Mouse (Mus musculus) heart, embryonic 16.5 days (tissue): ENCODE results near the gene Tulp2. TPM values are rescaled to one million over a fixed set of nuclear protein-coding genes. Genes with fewer than 3 reads are reported as not detected.
"Not testable (repeated sequence)": the region's sequence is repeated elsewhere in the genome, so short reads cannot be mapped to it uniquely, and the experiment has no call there.

Experiments
- ATAC-seq: fragments of 200-750 bp; cut with Nextera tagmentation; replicated peaks from 2 replicates; pipeline ENCODE4 v1.8.0; 2017; ENCODE audit warnings: moderate number of reproducible peaks; ENCODE audit not compliant: insufficient read depth, low FRiP score; ENCODE audit errors: extremely low read depth
- H3K27ac ChIP-seq: fragments of 300-500 bp; sonication (generic); 2 replicates; pipeline ENCODE4 v1.5.1; 2014; ENCODE audit warnings: mild to moderate bottlenecking, low read length, control low read depth, moderate library complexity
- H3K27me3 ChIP-seq: fragments of 300-500 bp; sonication (generic); 2 replicates; pipeline ENCODE4 v1.6.1; 2014; ENCODE audit warnings: low read length, mixed read lengths; ENCODE audit not compliant: control insufficient read depth, insufficient read depth
- H3K36me3 ChIP-seq: fragments of 300-500 bp; sonication (generic); 2 replicates; pipeline ENCODE4 v1.6.1; 2014; ENCODE audit not compliant: control insufficient read depth, insufficient read depth
- H3K4me1 ChIP-seq: fragments of 300-500 bp; sonication (generic); 2 replicates; pipeline ENCODE4 v1.6.1; 2014; ENCODE audit warnings: low read length, mixed read lengths; ENCODE audit not compliant: control insufficient read depth, insufficient read depth
- H3K4me2 ChIP-seq: fragments of 300-500 bp; sonication (generic); 2 replicates; pipeline ENCODE4 v1.6.1; 2014; ENCODE audit warnings: low read depth, mild to moderate bottlenecking, control low read depth, low read length
- H3K4me3 ChIP-seq: fragments of 300-500 bp; sonication (generic); 2 replicates; pipeline ENCODE4 v1.5.1; 2014; ENCODE audit warnings: mild to moderate bottlenecking, control low read depth, low read length
- H3K9ac ChIP-seq: fragments of 300-500 bp; sonication (generic); 2 replicates; pipeline ENCODE4 v1.6.1; 2014; ENCODE audit warnings: low read length, control low read depth
- H3K9me3 ChIP-seq: fragments of 300-500 bp; sonication (generic); replicated peaks from 2 replicates; pipeline ENCODE4 v1.6.1; 2016; ENCODE audit warnings: low read length; ENCODE audit not compliant: control insufficient read depth
- WGBS: fragments of 180-500 bp; shearing (Covaris S2); extraction: QIAGEN DNeasy Blood & Tissue Kit; methylation state at CpG from one replicate; pipeline ENCODE4 v1.1.7; 2014; 5-methylcytosine and 5-hydroxymethylcytosine counted together
- polyA plus RNA-seq: library from polyadenylated mRNA; unstranded; fragments of >200 nt; fragmentation: Nextera tagmentation; extraction: Ambion mirVana; gene quantifications from 2 replicates; pipeline ENCODE4 v1.2.1, GENCODE M21; 2015

Gene Tulp2
- polyA plus RNA-seq, 1 experiment from 2014 or later: 0.71 TPM

GRCm38 (mm10) chr7:45508561-45508960, 26.9 kb downstream of the Tulp2 start:
- no peaks in the 10 kb centered on the region for H3K36me3 ChIP-seq
- peaks cover 12% of the 10 kb centered on the region for H3K4me1 ChIP-seq
- peak overlapping the region; percentile 83; the same call in 1 of the 2 replicates for H3K4me2 ChIP-seq
- no peaks in the 10 kb centered on the region for H3K9me3 ChIP-seq
- peak overlapping the region; percentile 4; the same call in 1 of the 2 replicates for H3K4me3 ChIP-seq
- ATAC-seq: no peak
- no peak overlapping the region for H3K9ac ChIP-seq
- H3K27ac ChIP-seq: no peak overlapping the region
- 84% methylated on average over 6 of the region's 6 CpGs for WGBS
- H3K27me3 ChIP-seq: no peaks in the 10 kb centered on the region

GRCm38 (mm10) chr7:45509181-45509882, 27.7 kb downstream of the Tulp2 start:
- H3K9me3 ChIP-seq: no peaks in the 10 kb centered on the region
- H3K36me3 ChIP-seq: no peaks in the 10 kb centered on the region
- ATAC-seq: 0 out of 2 replicates have a peak, but pooled peaks have one; percentile 3
- peak overlapping the region; percentile 94 for H3K9ac ChIP-seq
- H3K27me3 ChIP-seq: no peaks in the 10 kb centered on the region
- peak overlapping the region; percentile 86 for H3K27ac ChIP-seq
- WGBS: 30% methylated on average over 19 of the region's 19 CpGs
- peak overlapping the region; percentile 91 for H3K4me3 ChIP-seq
- H3K4me1 ChIP-seq: peaks cover 12% of the 10 kb centered on the region
- H3K4me2 ChIP-seq: peak overlapping the region; percentile 83

GRCm38 (mm10) chr7:45509912-45510787, 28.5 kb downstream of the Tulp2 start, which contains the start of gene Nucb1:
Gene Nucb1 (minus strand): TSS chr7:45510406.
- peak; percentile 91 for ATAC-seq
- Histone ChIP-seq H3K4me2 (peak within 1 kb of the TSS; percentile 83), H3K4me1 (peaks cover 12% of the 10 kb centered on the region), H3K36me3 (no peaks in the 10 kb centered on the region), H3K27ac (peak within 1 kb of the TSS; percentile 86), H3K9ac (peak within 1 kb of the TSS; percentile 94), H3K4me3 (peak within 1 kb of the TSS; percentile 91), H3K9me3 (no peaks in the 10 kb centered on the region), H3K27me3 (no peaks in the 10 kb centered on the region)
- under 1% methylated on average over 44 of the region's 44 CpGs for WGBS

- Histone ChIP-seq H3K9ac (no peak overlapping the region), H3K4me3 (no peak overlapping the region), H3K36me3 (no peaks in the 10 kb centered on the region), H3K4me2 (no peak overlapping the region), H3K4me1 (peaks cover 2% of the 10 kb centered on the region), H3K27ac (no peak overlapping the region), H3K9me3 (no peaks in the 10 kb centered on the region), H3K27me3 (no peaks in the 10 kb centered on the region)
- 87% methylated on average over 7 of the region's 7 CpGs for WGBS
- no peak for ATAC-seq
Observed at GRCm38 (mm10) chr7:45514411-45514810, 32.7 kb downstream of the Tulp2 start.

GRCm38 (mm10) chr7:45515436-45515835, 33.8 kb downstream of the Tulp2 start:
- H3K27ac ChIP-seq: no peak overlapping the region
- peak; percentile 44 for ATAC-seq
- H3K27me3 ChIP-seq: no peaks in the 10 kb centered on the region
- no peaks in the 10 kb centered on the region; the same call in 1 of the 2 replicates for H3K4me1 ChIP-seq
- H3K9me3 ChIP-seq: no peaks in the 10 kb centered on the region
- H3K4me2 ChIP-seq: 0 out of 2 replicates have a peak overlapping the region, but pooled peaks have one; percentile 11
- no peak overlapping the region for H3K9ac ChIP-seq
- WGBS: 27% methylated on average over 16 of the region's 16 CpGs
- no peak overlapping the region for H3K4me3 ChIP-seq
- H3K36me3 ChIP-seq: no peaks in the 10 kb centered on the region

GRCm38 (mm10) chr7:45516846-45517245, 35.2 kb downstream of the Tulp2 start:
- not testable (repeated sequence) for H3K4me2 ChIP-seq, H3K4me3 ChIP-seq, H3K9ac ChIP-seq, H3K9me3 ChIP-seq, ATAC-seq, H3K36me3 ChIP-seq, H3K27ac ChIP-seq, H3K4me1 ChIP-seq, H3K27me3 ChIP-seq
- 64% methylated on average over 5 of the region's 5 CpGs for WGBS

- no peaks in the 10 kb centered on the region for H3K9me3 ChIP-seq
- no peaks in the 10 kb centered on the region for H3K36me3 ChIP-seq
- H3K27me3 ChIP-seq: no peaks in the 10 kb centered on the region
- no peak overlapping the region for H3K4me3 ChIP-seq
- no peak for ATAC-seq
- H3K9ac ChIP-seq: no peak overlapping the region
- H3K4me1 ChIP-seq: peaks cover 14% of the 10 kb centered on the region
- H3K27ac ChIP-seq: no peak overlapping the region
- WGBS: 90% methylated on average over 16 of the region's 16 CpGs
- no peak overlapping the region for H3K4me2 ChIP-seq
Observed at GRCm38 (mm10) chr7:45518618-45519017, 36.9 kb downstream of the Tulp2 start.

GRCm38 (mm10) chr7:45519345-45520120, 37.9 kb downstream of the Tulp2 start:
- no peaks in the 10 kb centered on the region for H3K9me3 ChIP-seq
- no peak for ATAC-seq
- H3K4me1 ChIP-seq: peaks cover 19% of the 10 kb centered on the region
- no peaks in the 10 kb centered on the region for H3K27me3 ChIP-seq
- H3K9ac ChIP-seq: no peak overlapping the region
- H3K36me3 ChIP-seq: no peaks in the 10 kb centered on the region
- no peak overlapping the region for H3K4me3 ChIP-seq
- WGBS: 75% methylated on average over 8 of the region's 8 CpGs
- no peak overlapping the region for H3K4me2 ChIP-seq
- no peak overlapping the region for H3K27ac ChIP-seq
